Mouse (Mus musculus): ENCODE measurements around the gene Metrnl.
A peak's percentile ranks its signal among the peaks of the same experiment; 100 is the strongest.

- TF ChIP-seq CTCF (IDR thresholded peaks at IDR 0.05; ENCODE audit: low read depth) (peak; percentile 21; the same call in 1 of the 2 replicates), EP300 (IDR thresholded peaks at IDR 0.05; ENCODE audit: low read depth) (no peak)
Observed at GRCm38 (mm10) chr11:121743915-121744628, 42.7 kb downstream of the Metrnl start.

Data from liver, postnatal 0 days (tissue).